Mouse (Mus musculus): ENCODE results near the gene Fcho1.

- TF ChIP-seq TAL1 (IDR thresholded peaks at IDR 0.05; ENCODE audit: low read length) (no peak), GATA1 (IDR thresholded peaks at IDR 0.05; ENCODE audit: low read length) (no peak)
Observed at GRCm38 (mm10) chr8:71717096-71717495, 8.4 kb downstream of the Fcho1 start.

Data from erythroblast, embryonic 14.5 days (primary cell).